Mouse (Mus musculus) midbrain, embryonic 11.5 days (tissue): ENCODE results near the gene Sf3a2. TPM values are rescaled to one million over a fixed set of nuclear protein-coding genes. Genes with fewer than 3 reads are reported as not detected.

ENCODE experiments used
- ATAC-seq: fragments of 200-750 bp; cut with Nextera tagmentation; 2 replicates; pipeline ENCODE4 v1.8.0; 2017; ENCODE audit warnings: moderate TSS enrichment, moderate library complexity; ENCODE audit not compliant: low FRiP score
- DNase-seq: peaks from one replicate; pipeline ENCODE4 v3.0.0; 2015; ENCODE audit warnings: low spot score; ENCODE audit errors: missing footprints
- H3K27ac ChIP-seq: fragments of 300-500 bp; sonication (generic); 2 replicates; pipeline ENCODE4 v1.5.1; 2014; ENCODE audit warnings: low read depth, low read length
- H3K27me3 ChIP-seq: fragments of 300-500 bp; sonication (generic); 2 replicates; pipeline ENCODE4 v1.6.1; 2014; ENCODE audit warnings: mild to moderate bottlenecking, low read length, moderate library complexity, mixed read lengths; ENCODE audit not compliant: control insufficient read depth, insufficient read depth
- H3K36me3 ChIP-seq: fragments of 300-500 bp; sonication (generic); 2 replicates; pipeline ENCODE4 v1.6.1; 2014; ENCODE audit warnings: mild to moderate bottlenecking, low read length, moderate library complexity, mixed read lengths; ENCODE audit not compliant: control insufficient read depth, insufficient read depth
- H3K4me1 ChIP-seq: fragments of 300-500 bp; sonication (generic); 2 replicates; pipeline ENCODE4 v1.6.1; 2014; ENCODE audit warnings: low read length; ENCODE audit not compliant: control insufficient read depth, insufficient read depth
- H3K4me2 ChIP-seq: fragments of 300-500 bp; sonication (generic); 2 replicates; pipeline ENCODE4 v1.6.1; 2014; ENCODE audit warnings: mild to moderate bottlenecking, moderate library complexity
- H3K4me3 ChIP-seq: fragments of 300-500 bp; sonication (generic); 2 replicates; pipeline ENCODE4 v1.5.1; 2014; ENCODE audit warnings: low read depth, low read length
- H3K9ac ChIP-seq: fragments of 300-500 bp; sonication (generic); 2 replicates; pipeline ENCODE4 v1.6.1; 2014; ENCODE audit warnings: low read length
- H3K9me3 ChIP-seq: fragments of 300-500 bp; sonication (generic); 2 replicates; pipeline ENCODE4 v1.6.1; 2016; ENCODE audit warnings: low read length; ENCODE audit not compliant: control insufficient read depth
- WGBS: fragments of 180-500 bp; shearing (Covaris S2); extraction: QIAGEN DNeasy Blood & Tissue Kit; methylation state at CpG from one replicate; pipeline ENCODE4 v1.1.7; 2014; 5-methylcytosine and 5-hydroxymethylcytosine counted together
- polyA plus RNA-seq: library from polyadenylated mRNA; unstranded; fragments of >200 nt; fragmentation: Nextera tagmentation; extraction: Ambion mirVana; gene quantifications from 2 replicates; pipeline ENCODE4 v1.2.1, GENCODE M21; 2014

The Sf3a2 gene
- polyA plus RNA-seq, 1 experiment from 2014 or later: 104 TPM

DNA sequence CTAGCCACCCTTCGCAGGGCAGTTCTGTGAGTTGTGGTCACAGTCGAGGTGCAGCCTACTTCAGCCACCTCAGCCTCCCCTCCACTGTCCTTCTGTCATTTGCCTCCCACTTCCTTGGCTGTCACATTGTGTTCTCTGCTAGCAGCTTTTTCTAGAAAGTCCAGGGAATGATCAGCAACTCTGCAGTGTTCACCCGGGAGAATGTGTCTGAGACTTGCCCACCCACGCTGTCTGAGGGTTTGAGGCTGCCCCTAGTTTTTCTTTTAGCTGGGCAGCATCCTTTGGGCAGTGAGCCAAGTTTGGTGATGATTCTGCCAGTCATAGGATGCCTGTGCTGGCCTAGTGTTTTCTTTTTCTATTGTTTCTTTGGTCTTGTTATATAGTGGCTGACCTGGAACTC lies 41.0 kb upstream of the Sf3a2 start:
- Histone ChIP-seq H3K9ac (no peak overlapping the region), H3K27ac (no peak overlapping the region), H3K36me3 (no peaks in the 10 kb centered on the region), H3K4me3 (peak overlapping the region; percentile 99; the same call in 1 of the 2 replicates), H3K9me3 (no peaks in the 10 kb centered on the region), H3K27me3 (no peaks in the 10 kb centered on the region), H3K4me2 (peak overlapping the region; percentile 90; the same call in 1 of the 2 replicates), H3K4me1 (peaks cover 25% of the 10 kb centered on the region)
- ATAC-seq: no peak
- 76% methylated on average over 4 of the region's 4 CpGs for WGBS
- DNase-seq: peak; percentile 69

DNA sequence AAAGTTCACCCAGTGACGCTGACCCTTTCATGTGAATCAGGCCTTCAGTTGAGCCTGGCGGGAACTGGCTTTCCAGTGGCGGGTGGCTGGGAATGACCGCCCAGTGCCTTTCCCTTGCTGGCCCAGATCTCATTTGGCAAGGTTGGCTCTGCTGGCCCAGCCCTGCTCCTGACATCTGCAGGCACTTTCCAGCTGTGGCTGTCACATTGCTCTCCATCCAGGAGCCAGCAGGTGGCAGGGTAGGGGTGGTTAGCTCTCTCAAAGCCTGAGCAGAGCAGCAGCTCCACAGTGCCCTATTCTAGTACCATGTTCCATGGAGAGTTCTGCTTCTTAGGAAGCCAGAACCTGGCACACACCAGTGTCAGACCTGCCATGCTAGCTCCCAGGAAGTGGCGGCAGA lies 40.3 kb upstream of the Sf3a2 start:
- H3K4me2 ChIP-seq: no peak overlapping the region
- no peak overlapping the region for H3K4me3 ChIP-seq
- DNase-seq: peak; percentile 84
- no peak overlapping the region for H3K9ac ChIP-seq
- no peaks in the 10 kb centered on the region for H3K9me3 ChIP-seq
- peaks cover 21% of the 10 kb centered on the region for H3K4me1 ChIP-seq
- ATAC-seq: no peak
- no peak overlapping the region for H3K27ac ChIP-seq
- no peaks in the 10 kb centered on the region for H3K36me3 ChIP-seq
- WGBS: 45% methylated on average over 5 of the region's 5 CpGs
- H3K27me3 ChIP-seq: no peaks in the 10 kb centered on the region

DNA sequence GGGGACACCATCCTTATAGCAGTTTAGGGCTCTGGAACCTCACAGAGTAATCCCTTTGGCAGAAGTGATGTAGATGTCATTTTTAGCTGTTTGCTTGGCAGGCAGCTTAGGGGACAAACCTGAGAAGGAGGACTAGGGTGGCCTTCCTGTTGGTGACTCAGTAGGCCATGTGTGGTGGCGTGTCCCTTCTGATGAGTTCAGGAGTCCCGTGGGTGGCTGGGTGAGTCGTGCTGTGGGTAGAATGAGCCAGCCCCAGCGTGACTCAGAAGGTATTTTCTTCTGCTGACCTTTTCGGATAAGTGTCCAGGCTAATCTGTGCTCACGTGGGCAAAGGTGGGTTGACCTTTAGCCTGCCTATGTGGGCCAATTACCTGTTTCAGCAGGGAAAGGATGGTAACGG lies 39.3 kb upstream of the Sf3a2 start:
- Histone ChIP-seq H3K36me3 (no peaks in the 10 kb centered on the region), H3K27ac (no peak overlapping the region), H3K4me2 (no peak overlapping the region), H3K27me3 (no peaks in the 10 kb centered on the region), H3K4me3 (no peak overlapping the region), H3K9ac (no peak overlapping the region), H3K4me1 (peaks cover 21% of the 10 kb centered on the region), H3K9me3 (no peaks in the 10 kb centered on the region)
- WGBS: 82% methylated on average over 7 of the region's 7 CpGs
- DNase-seq (no peak), ATAC-seq (no peak)

DNA sequence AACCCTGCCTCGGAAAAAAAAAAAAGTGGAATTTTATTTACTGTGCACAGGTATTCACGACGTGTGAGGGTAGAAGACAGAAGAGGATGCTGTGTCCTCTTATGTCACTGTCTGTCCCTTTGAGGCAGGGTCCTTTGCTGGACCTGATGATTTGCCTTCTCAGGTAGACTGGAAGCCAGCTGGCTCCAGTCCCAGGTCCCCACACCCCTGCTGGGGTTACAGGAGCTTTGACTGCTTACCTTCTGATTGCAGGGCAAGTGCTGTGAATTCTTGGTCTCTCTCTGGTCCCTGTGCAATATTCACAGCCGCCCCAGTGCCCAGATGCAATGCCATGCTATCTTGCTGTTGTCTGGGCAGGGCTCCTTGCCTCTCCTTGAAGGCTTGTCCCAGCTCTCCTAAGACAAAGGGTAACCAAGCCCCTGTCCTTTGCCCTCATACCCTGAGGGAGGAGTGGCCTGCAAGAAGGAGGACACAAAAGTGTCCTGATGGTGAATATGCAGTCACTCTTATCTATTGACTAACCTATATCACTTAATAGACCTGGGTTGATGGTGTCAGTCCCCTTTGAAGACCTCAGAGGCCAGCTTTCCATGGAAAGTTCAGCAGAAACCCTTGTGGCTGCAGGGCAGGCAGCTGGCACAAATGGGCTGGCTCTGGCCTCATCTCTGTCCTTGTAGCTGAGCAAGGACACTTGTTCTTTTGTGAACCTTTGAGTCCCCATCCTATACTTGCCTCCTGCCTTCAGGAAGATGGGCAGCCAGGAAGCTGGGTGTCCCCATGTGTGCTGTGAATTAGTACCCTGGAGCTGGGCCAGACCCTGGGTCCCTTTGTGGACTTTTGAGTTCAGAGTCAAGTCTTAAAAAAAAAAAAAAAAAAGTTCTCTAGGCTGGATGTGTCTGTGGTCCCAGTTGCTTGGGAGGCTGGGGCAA lies 37.1 kb upstream of the Sf3a2 start:
- no peak overlapping the region for H3K27ac ChIP-seq
- no peaks in the 10 kb centered on the region for H3K9me3 ChIP-seq
- ATAC-seq (no peak), DNase-seq (no peak)
- peaks cover 20% of the 10 kb centered on the region for H3K4me1 ChIP-seq
- no peak overlapping the region for H3K4me2 ChIP-seq
- H3K9ac ChIP-seq: no peak overlapping the region; the same call in 1 of the 2 replicates
- no peaks in the 10 kb centered on the region for H3K27me3 ChIP-seq
- WGBS: 85% methylated on average over 4 of the region's 4 CpGs
- no peak overlapping the region for H3K4me3 ChIP-seq
- H3K36me3 ChIP-seq: no peaks in the 10 kb centered on the region

DNA sequence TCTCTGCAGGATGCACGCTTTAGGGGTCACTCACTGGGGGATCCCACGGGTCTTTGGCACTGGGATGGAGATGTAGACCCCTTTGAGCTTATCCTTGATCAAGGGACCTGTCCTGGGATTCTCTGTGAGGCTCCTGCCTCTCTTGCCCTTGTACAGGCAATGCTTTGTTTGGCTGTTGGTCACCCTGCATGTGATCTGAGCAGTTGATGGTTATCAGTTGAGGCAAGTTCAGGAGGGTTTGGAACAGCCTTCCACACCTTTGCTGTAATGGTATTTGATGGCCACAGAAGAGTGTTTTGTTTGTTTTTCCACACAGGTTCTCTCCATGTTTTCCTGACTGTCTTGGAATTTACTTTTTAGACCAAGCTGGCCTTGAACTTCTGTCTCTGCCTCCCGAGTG lies 36.2 kb upstream of the Sf3a2 start:
- H3K27me3 ChIP-seq: no peaks in the 10 kb centered on the region
- no peaks in the 10 kb centered on the region for H3K9me3 ChIP-seq
- ATAC-seq (no peak), DNase-seq (no peak)
- H3K9ac ChIP-seq: no peak overlapping the region
- H3K4me1 ChIP-seq: peaks cover 10% of the 10 kb centered on the region
- H3K27ac ChIP-seq: no peak overlapping the region
- H3K4me2 ChIP-seq: no peak overlapping the region
- no peak overlapping the region for H3K4me3 ChIP-seq
- no peaks in the 10 kb centered on the region for H3K36me3 ChIP-seq
- 82% methylated on average over 3 of the region's 3 CpGs for WGBS

DNA sequence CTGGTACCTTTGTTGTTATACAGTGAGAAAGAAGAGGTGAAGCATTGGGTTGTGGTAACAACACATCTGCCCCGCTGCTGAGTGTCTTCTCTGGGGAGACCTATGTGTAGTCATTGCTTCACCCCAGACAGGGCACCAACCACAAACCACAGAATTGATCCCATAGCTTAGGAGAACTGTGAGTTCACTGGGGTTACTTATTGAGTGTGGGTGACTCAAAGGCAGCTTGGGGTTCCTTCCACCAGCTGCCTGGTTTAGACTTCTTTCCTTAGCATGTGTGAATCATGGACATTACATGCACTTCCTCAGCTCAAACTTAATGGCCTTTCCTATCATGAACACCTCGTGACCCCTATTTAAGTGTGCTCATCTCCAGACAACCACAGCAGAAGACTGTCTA lies 34.5 kb upstream of the Sf3a2 start:
- H3K36me3 ChIP-seq: 0 out of 2 replicates have a peak, but pooled peaks cover 5% of the 10 kb centered on the region
- no peak for ATAC-seq

DNA sequence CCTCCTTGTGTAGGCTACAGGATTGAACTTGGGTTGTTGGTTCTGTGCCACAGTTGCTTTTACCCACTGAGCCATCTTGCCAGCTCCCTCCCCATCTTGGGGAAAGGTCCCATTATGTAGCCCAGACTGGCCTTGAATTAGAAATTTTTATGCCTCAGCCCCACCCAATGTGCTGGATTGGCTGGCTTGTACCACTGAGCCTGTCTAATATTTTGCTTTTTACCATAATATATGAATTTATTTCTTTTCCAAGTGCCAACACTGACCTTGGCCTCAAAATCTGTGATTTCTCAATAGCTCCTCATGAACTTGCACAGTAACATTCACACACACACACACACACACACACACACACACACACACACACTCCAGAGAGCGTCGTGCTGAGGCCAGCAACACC lies 32.3 kb upstream of the Sf3a2 start:
- H3K27ac ChIP-seq: no peak overlapping the region
- no peak overlapping the region for H3K4me3 ChIP-seq
- DNase-seq (no peak), ATAC-seq (no peak)
- no peaks in the 10 kb centered on the region for H3K9me3 ChIP-seq
- WGBS: 90% methylated on average over 2 of the region's 2 CpGs
- H3K4me2 ChIP-seq: no peak overlapping the region
- H3K27me3 ChIP-seq: no peaks in the 10 kb centered on the region
- no peak overlapping the region for H3K9ac ChIP-seq
- H3K36me3 ChIP-seq: peaks cover 13% of the 10 kb centered on the region; the same call in 1 of the 2 replicates
- no peaks in the 10 kb centered on the region for H3K4me1 ChIP-seq

More for the DNA sequence above, 34.5 kb upstream of the Sf3a2 start:
- Histone ChIP-seq H3K9ac (no peak overlapping the region), H3K27me3 (no peaks in the 10 kb centered on the region), H3K4me1 (no peaks in the 10 kb centered on the region), H3K4me3 (no peak overlapping the region), H3K4me2 (no peak overlapping the region), H3K27ac (no peak overlapping the region), H3K9me3 (no peaks in the 10 kb centered on the region)
- WGBS: 85% methylated on average over 2 of the region's 2 CpGs
- no peak for DNase-seq

DNA sequence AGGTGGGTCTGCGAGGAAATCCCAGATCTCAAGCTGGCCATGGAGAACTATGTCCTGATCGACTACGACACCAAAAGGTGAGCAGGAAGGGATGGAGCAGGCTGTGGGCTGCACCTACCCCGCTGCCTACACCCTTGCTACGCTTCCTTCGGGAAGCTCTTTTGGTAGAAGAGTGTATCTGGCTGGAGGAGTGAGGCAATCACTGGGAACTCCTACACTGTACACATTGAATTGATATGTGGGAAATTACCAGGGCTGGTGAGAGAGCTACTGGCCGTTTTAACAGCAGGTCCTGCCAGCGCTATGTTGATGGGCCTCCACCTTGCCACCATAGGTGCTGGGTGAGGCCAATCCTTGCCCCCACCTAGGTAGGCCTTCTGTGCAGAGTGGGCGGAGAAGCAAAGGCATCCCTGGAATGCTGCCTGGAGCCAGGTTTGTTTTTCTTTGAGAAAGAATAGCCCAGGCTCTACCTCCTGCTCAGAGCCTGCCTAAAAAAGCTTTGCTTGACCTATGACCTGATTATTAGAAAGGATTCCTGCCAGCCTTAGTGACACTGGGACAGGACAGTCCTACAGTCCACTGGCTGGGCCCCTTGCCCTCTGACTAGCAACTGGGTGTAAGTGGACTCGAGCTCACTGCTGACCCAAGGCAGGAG lies 31.7 kb upstream of the Sf3a2 start:
- DNase-seq (no peak), ATAC-seq (no peak)
- H3K4me1 ChIP-seq: no peaks in the 10 kb centered on the region
- no peak overlapping the region for H3K4me2 ChIP-seq
- no peaks in the 10 kb centered on the region for H3K27me3 ChIP-seq
- 81% methylated on average over 10 of the region's 10 CpGs for WGBS
- no peak overlapping the region for H3K4me3 ChIP-seq
- no peaks in the 10 kb centered on the region for H3K9me3 ChIP-seq
- H3K27ac ChIP-seq: no peak overlapping the region
- H3K9ac ChIP-seq: no peak overlapping the region
- peaks cover 16% of the 10 kb centered on the region; the same call in 1 of the 2 replicates for H3K36me3 ChIP-seq

DNA sequence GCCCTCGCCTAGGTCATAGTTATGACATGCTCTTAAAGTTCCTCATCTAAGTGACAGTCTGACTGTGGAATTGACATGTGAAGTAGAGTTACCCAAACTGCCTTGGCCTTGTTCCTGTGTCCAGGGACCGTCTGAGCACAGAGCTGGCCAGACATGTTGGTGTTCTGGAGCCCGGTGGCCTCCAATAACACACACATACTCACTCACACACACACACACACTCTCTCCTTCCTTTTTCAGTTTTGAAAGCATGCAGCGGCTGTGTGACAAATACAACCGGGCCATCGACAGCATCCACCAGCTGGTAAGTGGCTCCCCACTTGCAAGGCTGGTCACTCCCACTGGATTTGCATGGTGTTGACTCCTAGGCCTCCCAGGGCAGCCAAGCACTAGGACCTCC lies 29.6 kb upstream of the Sf3a2 start:
- Histone ChIP-seq H3K27ac (no peak overlapping the region), H3K9ac (no peak overlapping the region), H3K27me3 (no peaks in the 10 kb centered on the region), H3K4me1 (no peaks in the 10 kb centered on the region), H3K9me3 (no peaks in the 10 kb centered on the region), H3K36me3 (peaks cover 18% of the 10 kb centered on the region; the same call in 1 of the 2 replicates), H3K4me3 (no peak overlapping the region), H3K4me2 (no peak overlapping the region)
- 87% methylated on average over 6 of the region's 6 CpGs for WGBS
- DNase-seq: no peak
- ATAC-seq: no peak
